Mouse (Mus musculus) limb, embryonic 15.5 days (tissue): ENCODE measurements around the gene Hira. TPM values are rescaled to one million over a fixed set of nuclear protein-coding genes. Genes with fewer than 3 reads are reported as not detected.
A peak's percentile ranks its signal among the peaks of the same experiment; 100 is the strongest.
"Not testable (repeated sequence)": the region's sequence is repeated elsewhere in the genome, so short reads cannot be mapped to it uniquely, and the experiment has no call there.

ENCODE experiments used
- ATAC-seq: fragments of 200-750 bp; cut with Nextera tagmentation; 2 replicates; pipeline ENCODE4 v1.8.0; 2017; ENCODE audit warnings: low read depth, moderate TSS enrichment; ENCODE audit not compliant: insufficient number of reproducible peaks, low FRiP score, low TSS enrichment
- H3K27ac ChIP-seq: fragments of 300-500 bp; sonication (generic); 2 replicates; pipeline ENCODE4 v1.5.1; 2015; ENCODE audit warnings: moderate library complexity, mild to moderate bottlenecking, inconsistent platforms
- H3K27me3 ChIP-seq: fragments of 300-500 bp; sonication (generic); 2 replicates; pipeline ENCODE4 v1.6.1; 2015; ENCODE audit warnings: inconsistent platforms
- H3K36me3 ChIP-seq: fragments of 300-500 bp; sonication (generic); 2 replicates; pipeline ENCODE4 v1.6.1; 2015; ENCODE audit warnings: inconsistent platforms
- H3K4me1 ChIP-seq: fragments of 300-500 bp; sonication (generic); 2 replicates; pipeline ENCODE4 v1.6.1; 2015; ENCODE audit warnings: inconsistent platforms
- H3K4me2 ChIP-seq: fragments of 300-500 bp; sonication (generic); 2 replicates; pipeline ENCODE4 v1.6.1; 2015; ENCODE audit warnings: mild to moderate bottlenecking, inconsistent platforms
- H3K4me3 ChIP-seq: fragments of 300-500 bp; sonication (generic); 2 replicates; pipeline ENCODE4 v1.5.1; 2015; ENCODE audit warnings: mild to moderate bottlenecking, inconsistent platforms
- H3K9ac ChIP-seq: fragments of 300-500 bp; sonication (generic); 2 replicates; pipeline ENCODE4 v1.6.1; 2015; ENCODE audit warnings: inconsistent platforms
- H3K9me3 ChIP-seq: fragments of 300-500 bp; sonication (generic); 2 replicates; pipeline ENCODE4 v1.6.1; 2016; ENCODE audit warnings: inconsistent platforms
- WGBS: fragments of 180-500 bp; shearing (Covaris S2); methylation state at CpG from one replicate; pipeline ENCODE4 v1.1.7; 2015; 5-methylcytosine and 5-hydroxymethylcytosine counted together
- polyA plus RNA-seq: library from polyadenylated mRNA; unstranded; fragments of >200 nt; fragmentation: Nextera tagmentation; extraction: Ambion mirVana; gene quantifications from 2 replicates; pipeline ENCODE4 v1.2.1, GENCODE M21; 2015

Gene Hira
- polyA plus RNA-seq = 12.8 and 14.6 TPM in 2 replicates

DNA sequence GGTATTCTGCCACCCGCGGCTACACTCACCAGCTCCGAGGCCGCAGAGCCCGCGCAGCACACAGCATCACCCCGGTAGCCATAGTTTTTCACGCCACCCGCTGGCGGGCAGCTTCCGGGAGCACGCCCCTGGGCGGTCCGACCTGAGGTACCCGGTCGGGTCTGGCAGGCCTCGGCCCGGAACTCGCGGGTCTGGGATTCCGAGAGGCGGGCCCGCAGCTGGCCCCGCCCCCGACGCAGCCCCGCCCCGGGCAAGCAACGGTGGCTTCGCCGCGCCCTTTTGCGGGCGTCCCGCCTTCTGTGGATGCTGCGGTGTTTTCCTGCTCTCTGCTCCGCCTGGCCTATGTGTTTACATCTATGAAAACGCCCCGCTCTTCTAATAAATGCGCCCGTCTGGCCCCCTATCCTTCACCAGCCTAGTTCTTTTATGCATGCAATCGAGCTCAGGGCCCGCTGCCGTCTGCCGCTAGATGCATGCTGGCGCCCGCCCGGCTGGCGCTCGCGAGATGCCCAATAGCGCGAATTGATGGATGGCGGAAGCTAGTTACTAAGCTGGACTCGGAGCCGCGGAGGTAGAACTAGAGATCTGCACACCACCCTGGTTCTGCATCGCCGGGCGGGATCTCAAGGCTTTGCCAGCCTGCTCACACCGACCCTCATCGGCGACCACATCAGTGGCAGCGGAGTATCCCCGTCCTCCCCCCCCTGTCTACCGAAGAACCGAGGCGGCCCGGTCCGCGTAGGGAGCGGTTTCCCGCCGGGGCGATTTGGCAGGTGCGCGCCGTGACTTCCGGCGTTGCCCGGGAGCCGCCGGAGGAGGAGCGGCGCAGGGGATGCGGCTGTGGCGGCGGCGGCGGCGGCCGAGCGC is at the start of gene Hira, which contains the start of gene Mrpl40:
Gene Hira, plus strand, starts transcription at position 596 of the 867 bp plus-strand sequence.
Gene Mrpl40, minus strand, starts transcription at position 421 of the 867 bp plus-strand sequence.
- peak within 1 kb of the TSS; percentile 81 for H3K4me2 ChIP-seq
- H3K4me3 ChIP-seq = peak within 1 kb of the TSS; percentile 97
- ATAC-seq = peak; percentile 94
- peak within 1 kb of the TSS; percentile 85 for H3K9ac ChIP-seq
- H3K9me3 ChIP-seq = no peaks in the 10 kb centered on the region
- no peaks in the 10 kb centered on the region for H3K27me3 ChIP-seq
- under 1% methylated on average over 87 of the region's 93 CpGs for WGBS
- peaks cover 27% of the 10 kb centered on the region for H3K36me3 ChIP-seq
- peaks cover 14% of the 10 kb centered on the region for H3K4me1 ChIP-seq
- H3K27ac ChIP-seq = peak within 1 kb of the TSS; percentile 97

GRCm38 (mm10) chr16:18828630-18829029 is 48.2 kb upstream of the Hira start:
- H3K9me3 ChIP-seq = no peaks in the 10 kb centered on the region
- no peak overlapping the region for H3K27ac ChIP-seq
- no peaks in the 10 kb centered on the region for H3K4me1 ChIP-seq
- H3K27me3 ChIP-seq = no peaks in the 10 kb centered on the region
- no peak overlapping the region for H3K4me2 ChIP-seq
- no peak for ATAC-seq
- 93% methylated on average over 3 of the region's 3 CpGs for WGBS
- H3K36me3 ChIP-seq = peaks cover 87% of the 10 kb centered on the region
- H3K4me3 ChIP-seq = no peak overlapping the region
- H3K9ac ChIP-seq = no peak overlapping the region

DNA sequence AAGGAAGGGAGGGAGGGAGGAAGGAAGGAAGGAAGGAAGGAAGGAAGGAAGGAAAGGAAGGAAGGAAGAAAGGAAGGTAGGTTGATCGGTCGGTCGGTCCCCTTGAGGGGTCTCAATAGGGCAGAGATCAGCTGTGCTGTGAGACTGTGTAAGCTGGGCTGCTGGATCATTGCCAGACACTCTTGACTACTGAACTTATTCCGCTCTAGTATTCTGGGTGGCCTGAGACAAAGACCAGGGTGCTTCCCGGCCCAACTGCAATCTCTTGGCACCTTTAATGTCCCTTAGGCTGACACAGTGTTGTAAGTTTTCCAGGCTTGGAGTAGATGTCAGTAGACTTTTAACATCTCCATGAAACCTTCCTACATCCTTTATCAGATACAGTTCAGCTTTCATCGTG is 47.7 kb upstream of the Hira start:
- H3K36me3 ChIP-seq = peaks cover 88% of the 10 kb centered on the region
- H3K27me3 ChIP-seq = no peaks in the 10 kb centered on the region
- H3K4me2 ChIP-seq = no peak overlapping the region
- H3K4me3 ChIP-seq = no peak overlapping the region
- H3K4me1 ChIP-seq = no peaks in the 10 kb centered on the region
- H3K9me3 ChIP-seq = no peaks in the 10 kb centered on the region
- ATAC-seq = no peak
- no peak overlapping the region for H3K9ac ChIP-seq
- 91% methylated on average over 6 of the region's 6 CpGs for WGBS
- H3K27ac ChIP-seq = no peak overlapping the region

DNA sequence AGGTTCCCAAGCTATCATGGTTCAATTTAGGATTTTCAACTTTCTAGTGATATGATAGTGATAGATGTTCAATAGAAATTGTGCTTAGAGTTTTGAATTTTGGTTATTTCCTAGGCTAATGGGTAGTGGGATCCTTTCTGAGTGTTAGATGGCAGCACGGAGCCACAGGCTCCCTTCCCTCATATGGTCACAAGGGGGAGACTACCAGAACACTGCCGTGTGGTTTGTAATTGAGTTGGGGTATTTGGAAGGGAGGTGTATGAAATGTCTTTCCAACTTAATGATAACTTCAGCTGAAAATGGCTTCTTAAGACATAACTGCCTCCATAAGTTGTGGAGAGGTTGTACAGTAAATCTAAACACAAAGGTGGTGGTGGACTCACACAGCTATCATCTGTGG is 43.4 kb upstream of the Hira start:
- ATAC-seq = no peak
- H3K9me3 ChIP-seq = no peaks in the 10 kb centered on the region
- peaks cover 56% of the 10 kb centered on the region for H3K36me3 ChIP-seq
- H3K4me1 ChIP-seq = no peaks in the 10 kb centered on the region
- H3K27ac ChIP-seq = no peak overlapping the region
- no peak overlapping the region for H3K4me2 ChIP-seq
- H3K4me3 ChIP-seq = no peak overlapping the region
- no peaks in the 10 kb centered on the region for H3K27me3 ChIP-seq
- WGBS = 68% methylated on average over 2 of the region's 2 CpGs
- H3K9ac ChIP-seq = no peak overlapping the region

DNA sequence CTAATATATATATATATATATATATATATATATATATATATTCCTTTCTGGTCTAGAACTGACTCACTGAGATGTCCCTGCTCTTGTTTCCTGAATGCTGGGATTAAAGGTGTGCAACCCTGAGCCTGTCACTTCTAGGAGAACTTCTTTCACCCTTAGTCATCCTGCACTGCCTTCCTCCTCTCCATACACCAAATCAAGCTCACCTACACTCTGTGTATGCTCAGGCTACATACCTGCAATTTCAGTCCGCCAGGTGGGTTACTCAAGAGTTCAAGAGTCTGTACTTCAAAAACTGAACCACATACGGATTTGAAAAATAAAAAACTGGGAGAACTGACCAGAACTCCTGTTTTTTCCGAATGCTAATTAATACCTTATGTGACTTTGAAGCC is 40.8 kb upstream of the Hira start:
- H3K4me2 ChIP-seq = peak overlapping the region; percentile 57
- H3K4me3 ChIP-seq = peak overlapping the region; percentile 80
- no peaks in the 10 kb centered on the region for H3K27me3 ChIP-seq
- H3K36me3 ChIP-seq = peaks cover 43% of the 10 kb centered on the region
- no peaks in the 10 kb centered on the region for H3K9me3 ChIP-seq
- H3K27ac ChIP-seq = no peak overlapping the region
- no peak for ATAC-seq
- H3K9ac ChIP-seq = no peak overlapping the region
- 20% methylated on average over 3 of the region's 3 CpGs for WGBS
- no peaks in the 10 kb centered on the region for H3K4me1 ChIP-seq

- Histone ChIP-seq H3K27ac (peak within 1 kb of the TSS; percentile 66), H3K36me3 (peaks cover 40% of the 10 kb centered on the region)
- WGBS = 2% methylated on average over 45 of the region's 46 CpGs
Measured at GRCm38 (mm10) chr16:18836468-18837208, 40.2 kb upstream of the Hira start, which contains the start of the genes 2510002D24Rik and Gm28539. Gene 2510002D24Rik (plus strand): TSS chr16:18836578. Gene Gm28539 (plus strand): TSS chr16:18836584.

DNA sequence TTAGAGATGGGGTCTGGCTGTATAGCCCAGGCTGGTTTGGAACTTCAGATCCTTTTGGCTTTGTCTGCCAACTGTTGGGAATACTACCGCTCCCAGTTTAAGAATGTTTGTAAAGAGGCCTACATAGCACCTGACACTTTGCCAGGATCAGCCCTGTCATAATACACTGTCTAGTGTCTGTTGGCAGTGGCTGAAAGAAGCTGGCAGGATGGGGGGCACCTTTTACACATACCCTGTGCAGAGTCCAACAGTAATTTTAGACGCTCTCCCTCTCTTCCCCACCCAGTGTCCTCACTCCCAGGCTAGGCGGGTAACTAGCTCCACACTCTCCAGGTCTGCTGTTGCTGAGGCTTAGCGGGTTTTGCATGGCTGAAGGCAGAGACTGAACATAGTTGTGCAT is 38.5 kb upstream of the Hira start:
- Histone ChIP-seq H3K9me3 (no peaks in the 10 kb centered on the region), H3K4me1 (no peaks in the 10 kb centered on the region), H3K27me3 (no peaks in the 10 kb centered on the region), H3K4me2 (no peak overlapping the region), H3K36me3 (peaks cover 27% of the 10 kb centered on the region), H3K27ac (no peak overlapping the region), H3K4me3 (no peak overlapping the region), H3K9ac (no peak overlapping the region)
- 93% methylated on average over 4 of the region's 4 CpGs for WGBS
- ATAC-seq = no peak

More at GRCm38 (mm10) chr16:18836468-18837208, 40.2 kb upstream of the Hira start, which contains the start of the genes 2510002D24Rik and Gm28539:
- H3K4me1 ChIP-seq = no peaks in the 10 kb centered on the region
- peak within 1 kb of the TSS; percentile 85 for H3K9ac ChIP-seq
- no peaks in the 10 kb centered on the region for H3K27me3 ChIP-seq
- peak; percentile 91 for ATAC-seq
- H3K9me3 ChIP-seq = no peaks in the 10 kb centered on the region
- H3K4me3 ChIP-seq = peak within 1 kb of the TSS; percentile 80
- peak within 1 kb of the TSS; percentile 57 for H3K4me2 ChIP-seq

GRCm38 (mm10) chr16:18846301-18846820 is 30.5 kb upstream of the Hira start:
- 87% methylated on average over 15 of the region's 15 CpGs for WGBS
- H3K9ac ChIP-seq = no peak overlapping the region

GRCm38 (mm10) chr16:18849521-18850190 is 27.2 kb upstream of the Hira start:
- not testable (repeated sequence) for H3K4me3 ChIP-seq, H3K36me3 ChIP-seq, ATAC-seq, H3K27ac ChIP-seq, H3K9me3 ChIP-seq, H3K9ac ChIP-seq, H3K4me2 ChIP-seq, H3K27me3 ChIP-seq, H3K4me1 ChIP-seq
- WGBS = 89% methylated on average over 15 of the region's 17 CpGs

More at GRCm38 (mm10) chr16:18846301-18846820, 30.5 kb upstream of the Hira start:
- no peak overlapping the region for H3K4me2 ChIP-seq
- no peaks in the 10 kb centered on the region for H3K27me3 ChIP-seq
- no peaks in the 10 kb centered on the region for H3K4me1 ChIP-seq
- no peak overlapping the region for H3K27ac ChIP-seq
- no peak overlapping the region for H3K4me3 ChIP-seq
- 0 out of 2 replicates have a peak, but pooled peaks cover 2% of the 10 kb centered on the region for H3K36me3 ChIP-seq
- H3K9me3 ChIP-seq = no peaks in the 10 kb centered on the region
- ATAC-seq = no peak

DNA sequence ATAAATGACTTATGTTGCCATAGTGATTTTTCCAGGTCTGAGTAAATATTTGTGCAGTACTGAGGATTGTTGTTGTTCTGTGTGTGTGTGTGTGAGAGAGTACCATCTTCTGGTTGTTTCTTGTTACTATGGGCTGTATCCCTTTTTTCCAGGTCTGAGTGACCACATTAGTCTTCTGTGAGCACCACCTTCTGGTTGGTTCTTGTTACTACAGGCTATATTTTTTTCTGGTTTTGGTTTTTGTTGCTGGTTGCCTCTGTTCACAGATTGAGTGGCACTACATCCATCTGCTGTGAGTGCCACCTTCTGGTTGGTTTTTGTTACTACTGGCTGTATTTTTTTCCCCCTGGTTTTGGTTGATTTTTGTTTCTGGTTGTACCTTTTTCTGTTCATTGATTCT is 18.3 kb upstream of the Hira start:
- Histone ChIP-seq H3K9me3 (no peaks in the 10 kb centered on the region), H3K27me3 (no peaks in the 10 kb centered on the region), H3K9ac (no peak overlapping the region), H3K4me1 (no peaks in the 10 kb centered on the region), H3K4me3 (no peak overlapping the region), H3K36me3 (no peaks in the 10 kb centered on the region), H3K27ac (no peak overlapping the region), H3K4me2 (no peak overlapping the region)
- ATAC-seq = no peak

DNA sequence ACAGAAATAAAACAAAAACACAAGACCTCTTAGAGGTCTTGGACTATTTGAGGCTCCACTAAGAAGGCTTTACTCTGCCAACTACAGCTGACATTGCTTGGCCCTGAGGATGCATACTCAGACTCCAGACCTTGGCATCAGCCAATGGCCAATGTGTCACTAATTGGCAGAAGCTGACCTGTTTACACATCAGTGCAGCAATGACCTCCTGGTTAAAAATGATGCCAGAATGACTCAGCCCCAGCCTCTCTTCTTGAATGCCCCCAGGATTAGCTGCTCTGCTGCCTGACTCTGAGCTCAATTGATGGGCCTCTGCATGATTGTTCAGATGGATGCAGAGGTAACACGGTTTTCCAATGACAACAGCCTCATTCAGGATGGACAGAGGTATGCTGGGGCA is 16.7 kb upstream of the Hira start:
- no peak overlapping the region for H3K9ac ChIP-seq
- H3K4me2 ChIP-seq = no peak overlapping the region
- H3K9me3 ChIP-seq = no peaks in the 10 kb centered on the region
- no peak for ATAC-seq
- H3K4me1 ChIP-seq = no peaks in the 10 kb centered on the region
- H3K27ac ChIP-seq = no peak overlapping the region
- H3K27me3 ChIP-seq = no peaks in the 10 kb centered on the region
- H3K36me3 ChIP-seq = no peaks in the 10 kb centered on the region
- H3K4me3 ChIP-seq = no peak overlapping the region
- WGBS = 60% methylated on average over 1 of the region's 1 CpGs
